Mouse (Mus musculus) liver, postnatal 0 days (tissue): ENCODE measurements around the gene Arhgef5. TPM values are rescaled to one million over a fixed set of nuclear protein-coding genes. Genes with fewer than 3 reads are reported as not detected.

Experiments
- ATAC-seq: fragments of 200-750 bp; cut with Nextera tagmentation; 2 replicates; pipeline ENCODE4 v1.8.0; 2017; ENCODE audit warnings: mild to moderate bottlenecking, moderate library complexity
- DNase-seq: peaks from one replicate; pipeline ENCODE4 v3.0.0-alpha.2; 2016
- H3K27ac ChIP-seq: fragments of 300-500 bp; sonication (generic); 2 replicates; pipeline ENCODE4 v1.5.1; 2014; ENCODE audit warnings: antibody characterized with exemption, moderate library complexity, mild to moderate bottlenecking, low read depth
- H3K27me3 ChIP-seq: fragments of 300-500 bp; sonication (generic); 2 replicates; pipeline ENCODE4 v1.6.1; 2014; ENCODE audit warnings: low read length, control low read depth, mixed read lengths; ENCODE audit not compliant: insufficient read depth
- H3K36me3 ChIP-seq: fragments of 300-500 bp; sonication (generic); replicated peaks from 2 replicates; pipeline ENCODE4 v1.6.1; 2014; ENCODE audit warnings: mild to moderate bottlenecking, control low read depth, low read length, moderate library complexity, mixed read lengths; ENCODE audit not compliant: insufficient read depth
- H3K4me1 ChIP-seq: fragments of 300-500 bp; sonication (generic); 2 replicates; pipeline ENCODE4 v1.6.1; 2014; ENCODE audit warnings: antibody characterized with exemption, mild to moderate bottlenecking, control low read depth; ENCODE audit not compliant: insufficient read depth
- H3K4me2 ChIP-seq: fragments of 300-500 bp; sonication (generic); 2 replicates; pipeline ENCODE4 v1.6.1; 2014; ENCODE audit warnings: low read depth, mild to moderate bottlenecking, low read length, moderate library complexity, mixed read lengths
- H3K4me3 ChIP-seq: fragments of 300-500 bp; sonication (generic); 2 replicates; pipeline ENCODE4 v1.5.1; 2014; ENCODE audit warnings: low read depth, low read length
- H3K9ac ChIP-seq: fragments of 300-500 bp; sonication (generic); replicated peaks from 2 replicates; pipeline ENCODE4 v1.6.1; 2014; ENCODE audit warnings: mild to moderate bottlenecking, moderate library complexity
- H3K9me3 ChIP-seq: fragments of 300-500 bp; sonication (generic); 2 replicates; pipeline ENCODE4 v1.6.1; 2016; ENCODE audit warnings: mild to moderate bottlenecking, control low read depth, low read length, mixed read lengths
- CTCF ChIP-seq: sonication (generic); IDR thresholded peaks from 2 replicates; pipeline ENCODE4 v1.5.1; 2016; ENCODE audit warnings: antibody characterized with exemption, low read depth
- EP300 ChIP-seq: IDR thresholded peaks from 2 replicates; pipeline ENCODE4 v1.6.1; 2016; ENCODE audit warnings: antibody characterized with exemption, low read depth, mild to moderate bottlenecking
- WGBS: fragments of 180-500 bp; shearing (Covaris S2); extraction: QIAGEN DNeasy Blood & Tissue Kit; methylation state at CpG from one replicate; pipeline ENCODE4 v1.1.7; 2014; ENCODE audit not compliant: insufficient replicate concordance; 5-methylcytosine and 5-hydroxymethylcytosine counted together
- polyA plus RNA-seq: library from polyadenylated mRNA; unstranded; fragments of >200 nt; fragmentation: Nextera tagmentation; extraction: Ambion mirVana; gene quantifications from 2 replicates; pipeline ENCODE4 v1.2.1, GENCODE M21; 2015

Arhgef5 gene
- polyA plus RNA-seq, 1 experiment from 2014 or later: 2.6 TPM

DNA sequence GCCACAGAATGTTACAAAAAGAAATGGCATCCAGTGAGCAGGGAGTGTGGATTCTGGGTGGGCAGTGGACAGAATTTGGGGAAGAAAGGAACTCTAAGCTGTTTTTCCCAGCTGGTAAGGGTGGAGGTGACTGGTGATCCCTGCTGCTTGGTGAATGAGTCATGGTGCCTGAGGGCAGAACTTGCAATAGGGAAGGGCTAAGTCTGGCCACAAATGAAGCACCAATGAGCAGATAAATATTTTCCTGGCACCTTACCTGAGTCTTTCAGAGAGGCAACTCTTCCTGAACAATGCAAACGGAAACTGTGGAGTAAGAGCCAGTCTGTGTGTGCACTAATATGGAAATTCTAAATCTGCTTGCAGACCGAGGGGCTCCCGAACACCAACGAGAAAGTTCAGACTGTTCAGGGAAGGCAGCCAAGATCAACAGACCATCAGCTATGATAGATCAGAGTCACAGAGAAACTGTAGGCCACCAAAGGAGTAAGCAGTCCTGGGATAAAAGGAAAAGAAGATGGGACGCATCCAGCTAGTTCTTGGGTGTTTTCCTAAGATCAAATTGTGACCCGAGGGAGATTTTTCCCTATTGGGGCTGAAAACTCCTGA is 27.2 kb downstream of the Arhgef5 start:
- peaks cover 14% of the 10 kb centered on the region; the same call in 1 of the 2 replicates for H3K36me3 ChIP-seq
- H3K27me3 ChIP-seq: no peaks in the 10 kb centered on the region
- 50% methylated on average over 6 of the region's 6 CpGs for WGBS
- no peak overlapping the region for H3K4me3 ChIP-seq
- no peaks in the 10 kb centered on the region for H3K9me3 ChIP-seq
- H3K9ac ChIP-seq: no peak overlapping the region
- peak overlapping the region; percentile 49 for H3K27ac ChIP-seq
- no peak for DNase-seq
- 0 out of 2 replicates have a peak, but pooled peaks cover 2% of the 10 kb centered on the region for H3K4me1 ChIP-seq
- peak; percentile 90 for ATAC-seq
- H3K4me2 ChIP-seq: no peak overlapping the region
- TF ChIP-seq CTCF (no peak), EP300 (no peak)

DNA sequence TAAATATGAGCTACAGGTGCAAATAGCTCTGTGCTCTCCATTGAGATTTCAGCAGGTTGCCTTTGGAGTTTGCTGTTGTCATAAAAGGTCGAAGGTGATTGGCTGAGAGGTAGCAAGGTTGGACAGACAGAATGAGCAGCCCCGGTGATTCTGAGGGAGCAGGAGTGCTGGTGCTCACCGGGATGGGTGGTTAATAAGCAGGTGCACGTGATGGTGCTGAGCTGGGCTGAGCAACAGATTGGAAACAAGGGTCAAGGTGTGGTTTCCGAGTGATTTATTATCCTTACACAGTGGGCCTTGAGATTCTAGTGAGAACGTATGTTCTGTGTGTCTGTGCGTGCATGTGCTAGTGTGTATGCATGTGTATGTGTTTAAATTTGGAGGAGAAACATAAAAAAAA is 27.8 kb downstream of the Arhgef5 start:
- H3K4me2 ChIP-seq: no peak overlapping the region
- no peaks in the 10 kb centered on the region for H3K27me3 ChIP-seq
- no peak for TF ChIP-seq CTCF
- TF ChIP-seq EP300: no peak
- 0 out of 2 replicates have a peak, but pooled peaks cover 2% of the 10 kb centered on the region for H3K4me1 ChIP-seq
- DNase-seq (no peak), ATAC-seq (no peak)
- H3K4me3 ChIP-seq: no peak overlapping the region
- H3K9ac ChIP-seq: no peak overlapping the region
- H3K27ac ChIP-seq: no peak overlapping the region; the same call in 1 of the 2 replicates
- H3K9me3 ChIP-seq: no peaks in the 10 kb centered on the region
- H3K36me3 ChIP-seq: peaks cover 10% of the 10 kb centered on the region; the same call in 1 of the 2 replicates
- WGBS: 71% methylated on average over 7 of the region's 7 CpGs

DNA sequence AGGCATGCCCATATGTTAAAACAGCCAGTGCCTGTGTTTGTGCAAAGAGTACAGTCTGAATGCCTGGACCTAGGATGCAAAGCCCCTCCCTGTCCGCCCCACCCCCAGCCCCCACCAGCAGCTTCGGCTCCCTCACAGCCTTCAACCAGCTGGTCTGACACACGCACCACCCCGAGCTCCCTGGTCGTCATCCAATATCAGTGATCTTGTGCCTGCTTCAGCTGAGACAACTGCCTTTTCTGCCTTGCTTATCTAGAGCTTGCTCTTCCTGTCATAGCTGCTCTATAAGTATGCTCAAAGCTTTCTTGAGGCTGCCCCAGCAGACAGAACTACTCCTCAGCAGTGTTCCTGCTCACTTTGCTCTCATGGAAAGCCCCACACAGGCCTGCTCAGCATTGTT is 30.5 kb downstream of the Arhgef5 start:
- no peak overlapping the region for H3K27ac ChIP-seq
- no peaks in the 10 kb centered on the region for H3K9me3 ChIP-seq
- H3K9ac ChIP-seq: no peak overlapping the region
- H3K4me3 ChIP-seq: no peak overlapping the region
- DNase-seq (no peak), ATAC-seq (no peak)
- H3K36me3 ChIP-seq: no peaks in the 10 kb centered on the region
- WGBS: 20% methylated on average over 5 of the region's 5 CpGs
- 0 out of 2 replicates have a peak, but pooled peaks cover 2% of the 10 kb centered on the region for H3K4me1 ChIP-seq
- H3K4me2 ChIP-seq: no peak overlapping the region
- no peaks in the 10 kb centered on the region for H3K27me3 ChIP-seq
- TF ChIP-seq CTCF: no peak

DNA sequence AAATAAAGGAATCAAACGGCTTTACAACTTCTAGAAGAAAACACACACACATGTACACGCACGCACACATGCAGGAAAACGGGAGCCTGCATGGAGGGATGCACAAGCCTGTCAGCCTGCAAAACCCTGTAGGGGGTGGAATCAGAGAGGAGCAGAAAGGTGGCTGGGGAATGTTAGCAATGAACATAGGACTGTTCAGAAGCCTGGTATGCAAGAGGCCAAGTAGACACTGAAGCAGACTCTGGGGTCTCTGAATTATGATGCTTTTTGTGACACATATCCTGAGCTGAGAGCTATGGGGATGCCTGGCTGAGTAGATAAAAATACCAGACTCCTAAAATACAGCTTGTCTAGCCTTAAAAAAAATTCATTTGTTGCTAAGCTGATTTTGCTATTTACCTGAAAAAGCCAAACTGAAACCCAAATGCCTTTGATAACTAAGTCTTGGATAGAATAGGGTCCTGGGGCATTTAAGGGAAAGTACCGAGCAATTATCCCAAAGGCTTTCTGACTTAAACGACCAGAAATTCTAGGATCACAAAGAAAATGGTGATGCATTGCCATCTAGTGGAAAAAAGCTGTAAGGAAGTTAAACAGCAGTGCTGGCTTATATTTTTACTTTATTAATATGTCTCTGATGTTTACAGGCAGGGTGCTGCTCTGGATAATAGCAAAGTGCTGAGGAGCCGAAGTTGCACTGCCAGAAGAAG is 31.6 kb downstream of the Arhgef5 start:
- Histone ChIP-seq H3K9ac (no peak overlapping the region), H3K4me2 (no peak overlapping the region), H3K27ac (no peak overlapping the region), H3K4me1 (0 out of 2 replicates have a peak, but pooled peaks cover 2% of the 10 kb centered on the region), H3K27me3 (no peaks in the 10 kb centered on the region), H3K9me3 (no peaks in the 10 kb centered on the region), H3K4me3 (no peak overlapping the region), H3K36me3 (no peaks in the 10 kb centered on the region)
- ATAC-seq (no peak), DNase-seq (no peak)
- peak; percentile 64 for TF ChIP-seq CTCF
- TF ChIP-seq EP300: no peak
- 40% methylated on average over 7 of the region's 7 CpGs for whole genome bisulfite sequencing

DNA sequence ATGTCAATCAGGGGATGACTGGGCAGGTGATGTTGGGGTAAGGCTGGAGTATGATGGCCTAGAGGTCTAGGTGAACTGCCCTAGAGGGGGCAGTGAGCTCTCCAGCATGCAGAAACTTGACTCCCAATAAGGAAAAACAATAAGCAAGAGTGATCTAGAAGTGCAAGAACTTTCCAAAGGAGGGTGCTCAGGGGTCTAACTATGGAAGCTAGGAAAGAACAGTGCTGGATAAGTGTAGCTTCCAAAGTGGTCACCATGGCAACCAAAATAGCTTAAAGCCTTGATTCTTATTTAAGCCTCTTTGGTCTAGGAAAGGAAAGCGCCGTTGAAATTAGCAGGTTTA is 32.1 kb downstream of the Arhgef5 start:
- Histone ChIP-seq H3K4me2 (no peak overlapping the region), H3K9me3 (no peaks in the 10 kb centered on the region), H3K27ac (no peak overlapping the region), H3K9ac (no peak overlapping the region), H3K4me3 (no peak overlapping the region), H3K36me3 (no peaks in the 10 kb centered on the region), H3K4me1 (no peaks in the 10 kb centered on the region), H3K27me3 (no peaks in the 10 kb centered on the region)
- DNase-seq (no peak), ATAC-seq (no peak)
- no peak for TF ChIP-seq CTCF
- TF ChIP-seq EP300: no peak
- 46% methylated on average over 2 of the region's 2 CpGs for WGBS

DNA sequence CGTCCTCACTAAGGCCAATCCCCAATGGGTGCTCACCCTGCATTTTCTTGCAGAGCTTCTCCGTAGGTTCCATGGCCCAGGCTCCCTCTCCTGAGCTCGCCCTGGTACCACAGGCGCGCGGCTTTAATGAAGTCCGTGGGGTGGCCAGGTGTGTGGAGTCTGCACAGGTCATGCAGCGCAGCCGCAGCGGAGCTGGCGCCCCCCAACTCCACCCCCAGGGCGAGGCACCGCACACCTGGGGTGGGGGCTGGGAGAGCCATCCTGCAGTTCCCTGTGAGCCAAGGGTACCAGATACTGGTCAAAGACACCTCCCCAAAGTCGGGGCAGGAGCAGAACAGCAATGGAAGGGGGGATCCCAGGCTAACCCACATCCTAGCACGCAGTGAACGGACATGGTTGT is 44.1 kb downstream of the Arhgef5 start, which contains the start of gene Nobox:
Gene Nobox (minus strand): TSS at position 101 of the 400 bp plus-strand sequence.
- ATAC-seq (no peak), DNase-seq (no peak)
- no peaks in the 10 kb centered on the region for H3K9me3 ChIP-seq
- H3K4me1 ChIP-seq: no peaks in the 10 kb centered on the region
- no peak within 1 kb of the TSS for H3K4me2 ChIP-seq
- H3K4me3 ChIP-seq: no peak within 1 kb of the TSS
- 60% methylated on average over 16 of the region's 16 CpGs for WGBS
- no peak within 1 kb of the TSS for H3K9ac ChIP-seq
- no peaks in the 10 kb centered on the region for H3K27me3 ChIP-seq
- H3K36me3 ChIP-seq: no peaks in the 10 kb centered on the region
- H3K27ac ChIP-seq: no peak within 1 kb of the TSS
- TF ChIP-seq EP300 (no peak), CTCF (no peak)
